Mouse (Mus musculus) olfactory bulb, adult 2 months (tissue): ENCODE data around the gene Orai1. TPM values are rescaled to one million over a fixed set of nuclear protein-coding genes. Genes with fewer than 3 reads are reported as not detected.
A peak's percentile ranks its signal among the peaks of the same experiment; 100 is the strongest.

Experiments used
- H3K27ac ChIP-seq: fragments of 200-500 bp; 2 replicates; pipeline ENCODE4 v1.5.1; 2012; ENCODE audit warnings: low read depth, low read length; ENCODE audit not compliant: insufficient read depth
- H3K4me1 ChIP-seq: fragments of 200-500 bp; 2 replicates; pipeline ENCODE4 v1.6.1; 2012; ENCODE audit warnings: low read length; ENCODE audit not compliant: control insufficient read depth, insufficient read depth
- H3K4me3 ChIP-seq: fragments of 200-500 bp; 2 replicates; pipeline ENCODE4 v1.5.1; 2012; ENCODE audit warnings: mild to moderate bottlenecking, low read depth, low read length, moderate library complexity; ENCODE audit not compliant: insufficient read depth
- CTCF ChIP-seq: fragments of 200-500 bp; IDR thresholded peaks from 2 replicates; pipeline ENCODE4 v1.5.1; 2012; ENCODE audit warnings: low read depth, mild to moderate bottlenecking, low read length, moderate library complexity; ENCODE audit not compliant: insufficient read depth
- POLR2A ChIP-seq: fragments of 200-500 bp; IDR thresholded peaks from 2 replicates; pipeline ENCODE4 v1.6.1; 2012; ENCODE audit warnings: mild to moderate bottlenecking, low read depth, low read length, moderate library complexity; ENCODE audit not compliant: insufficient read depth
- WGBS: fragments of 180-500 bp; shearing (Covaris S2); methylation state at CpG from one replicate; pipeline ENCODE4 v1.1.7; 2018; 5-methylcytosine and 5-hydroxymethylcytosine counted together
- polyA plus RNA-seq: library from polyadenylated mRNA; stranded (reverse); fragments of >200 nt; gene quantifications from 2 replicates; pipeline ENCODE4 v1.2.4, GENCODE M21; 2012; ENCODE audit warnings: low replicate concordance; ENCODE audit not compliant: missing spikeins, insufficient read depth, insufficient read length

Orai1 gene
- polyA plus RNA-seq, 1 experiment, result not detected

DNA sequence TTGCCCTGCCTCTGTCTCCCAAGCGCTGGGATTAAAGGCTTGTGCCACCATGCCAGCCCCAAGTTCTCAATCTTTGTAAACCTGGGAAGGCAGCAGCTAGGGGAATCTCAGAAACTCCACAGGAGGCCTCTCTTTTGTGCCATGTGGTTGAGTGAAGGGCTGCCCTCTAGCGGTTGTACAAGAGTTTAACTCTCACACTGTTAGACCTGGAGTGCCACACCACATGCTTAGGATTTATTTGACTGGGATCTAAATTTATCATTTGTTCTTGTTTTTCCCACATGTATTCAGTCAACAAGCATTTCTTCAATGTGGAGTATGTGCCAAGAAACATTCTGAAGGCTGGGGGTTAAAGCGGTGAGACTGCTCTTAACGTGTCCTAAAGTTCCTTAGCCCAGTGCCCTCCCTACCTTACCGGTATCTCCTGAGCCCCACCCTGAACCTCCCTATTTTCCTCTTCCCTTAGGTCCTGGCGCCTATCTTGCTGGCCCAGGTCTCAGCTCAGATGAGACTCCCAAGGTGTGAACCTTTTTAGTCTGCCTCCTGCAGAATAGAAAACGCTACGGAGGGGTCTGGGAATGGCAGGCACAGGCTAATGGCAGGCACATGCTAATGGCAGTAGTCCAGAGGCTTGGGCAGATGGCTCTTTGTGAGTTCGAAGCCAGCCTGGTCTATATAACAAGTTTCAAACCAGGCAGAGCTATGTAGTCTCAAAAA is 1.1 kb upstream of the Orai1 start:
- Histone ChIP-seq H3K4me3 (no peak overlapping the region), H3K27ac (no peak overlapping the region), H3K4me1 (peaks cover 17% of the 10 kb centered on the region)
- WGBS, result 59% methylated on average over 9 of the region's 9 CpGs
- TF ChIP-seq CTCF (no peak), POLR2A (no peak)

DNA sequence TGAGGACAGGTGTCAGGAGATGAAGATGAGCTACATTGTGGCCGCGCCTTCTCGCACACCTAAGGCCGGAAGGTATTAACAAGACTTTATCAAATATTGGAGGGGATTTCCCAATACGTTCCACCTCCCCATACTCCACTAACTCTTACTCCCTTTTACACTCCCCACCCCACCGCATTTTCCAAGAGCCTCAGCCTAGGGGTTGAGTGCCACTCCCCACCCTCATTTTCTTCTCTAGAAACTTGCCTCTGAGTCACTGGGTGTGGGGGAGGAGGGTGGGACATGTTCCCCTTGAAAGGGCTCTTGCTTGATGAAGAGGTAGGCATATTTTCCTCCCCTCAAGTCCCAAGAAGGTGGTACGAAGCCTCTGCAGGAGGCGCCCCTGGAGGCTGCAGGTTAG is 1.0 kb downstream of the Orai1 start:
- TF ChIP-seq POLR2A, result no peak
- TF ChIP-seq CTCF, result no peak
- Histone ChIP-seq H3K4me3 (peak overlapping the region; percentile 64), H3K4me1 (peaks cover 23% of the 10 kb centered on the region), H3K27ac (no peak overlapping the region)
- WGBS, result 22% methylated on average over 8 of the region's 8 CpGs

DNA sequence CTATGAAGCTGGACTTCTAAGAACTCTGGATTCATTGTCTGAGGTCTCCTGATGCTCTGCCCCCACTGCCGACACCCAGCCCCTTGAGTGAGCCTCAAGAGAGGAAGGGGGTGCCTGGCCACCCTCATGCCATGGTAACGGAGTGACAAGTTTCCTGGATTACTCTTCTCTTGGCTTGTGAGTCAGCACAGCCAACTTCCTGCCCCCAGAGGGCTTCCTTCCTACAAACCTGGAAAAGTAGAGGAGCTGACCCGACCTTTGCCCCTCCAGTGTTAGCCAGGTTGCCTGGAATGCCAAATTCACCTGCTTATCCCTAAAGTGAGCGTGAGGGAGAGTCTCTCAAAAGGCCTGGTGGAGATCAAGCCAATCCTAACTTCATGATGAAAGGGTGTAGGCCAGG is 2.6 kb downstream of the Orai1 start:
- TF ChIP-seq POLR2A (no peak), CTCF (no peak)
- H3K4me1 ChIP-seq, result peaks cover 23% of the 10 kb centered on the region
- no peak overlapping the region for H3K27ac ChIP-seq
- no peak overlapping the region for H3K4me3 ChIP-seq
- WGBS, result 83% methylated on average over 4 of the region's 4 CpGs

DNA sequence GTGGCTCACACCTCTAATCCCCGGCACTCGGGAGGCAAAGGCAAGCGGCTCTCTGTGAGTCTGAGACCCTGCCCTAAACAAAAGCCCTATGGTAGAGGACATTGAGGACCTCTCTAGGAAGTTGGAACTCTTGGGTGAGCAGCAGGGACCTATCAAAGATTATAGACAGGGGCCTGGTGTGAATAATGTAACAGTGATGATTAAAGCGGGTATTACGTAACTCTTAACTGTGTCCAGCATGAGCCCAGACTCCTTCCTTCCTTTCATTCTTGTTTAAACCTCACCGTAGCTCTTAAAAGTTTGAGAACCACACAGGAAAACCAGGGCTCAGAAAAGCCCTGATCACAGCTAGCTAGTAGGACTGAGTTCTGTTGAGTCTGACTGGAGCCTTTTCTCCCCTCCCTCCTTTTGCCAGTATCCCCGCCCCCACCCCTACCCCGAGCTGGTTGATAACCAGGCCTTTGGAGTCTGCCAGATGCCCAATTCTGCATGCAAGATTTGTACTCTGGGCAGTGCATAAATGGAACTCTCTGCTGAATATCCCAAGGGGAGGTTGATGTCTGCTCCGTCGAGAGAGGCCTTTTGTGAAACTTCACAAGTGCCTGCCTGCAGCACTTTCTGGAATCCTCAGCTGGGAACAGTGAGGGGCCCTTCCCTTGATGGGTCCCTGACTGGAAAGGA is 4.6 kb downstream of the Orai1 start:
- no peak for TF ChIP-seq POLR2A
- no peak for TF ChIP-seq CTCF
- Histone ChIP-seq H3K4me3 (no peak overlapping the region), H3K27ac (peak overlapping the region; percentile 45; the same call in 1 of the 2 replicates), H3K4me1 (peaks cover 21% of the 10 kb centered on the region)
- whole genome bisulfite sequencing, result 54% methylated on average over 10 of the region's 10 CpGs

DNA sequence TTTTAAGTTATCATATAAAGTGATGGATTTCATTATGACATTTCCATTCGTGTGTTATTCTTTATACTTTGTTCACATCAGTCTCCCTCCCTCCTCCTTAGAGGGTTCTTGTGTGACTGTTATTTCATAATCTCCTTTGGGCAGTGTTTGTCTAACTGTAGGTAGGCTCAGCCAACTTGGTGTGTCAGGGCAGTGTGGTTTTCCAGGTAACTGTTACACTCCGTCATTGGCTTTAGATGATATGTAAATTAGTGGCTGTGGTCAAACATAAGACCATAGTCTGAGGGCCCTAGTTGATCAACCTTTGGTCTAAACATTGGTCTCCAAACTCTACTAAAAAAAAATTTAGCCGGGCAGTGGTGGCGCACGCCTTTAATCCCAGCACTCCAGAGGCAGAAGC is 5.6 kb downstream of the Orai1 start:
- Histone ChIP-seq H3K4me1 (peaks cover 23% of the 10 kb centered on the region), H3K27ac (no peak overlapping the region), H3K4me3 (no peak overlapping the region)
- TF ChIP-seq POLR2A, result no peak
- no peak for TF ChIP-seq CTCF
- WGBS, result 93% methylated on average over 5 of the region's 5 CpGs

DNA sequence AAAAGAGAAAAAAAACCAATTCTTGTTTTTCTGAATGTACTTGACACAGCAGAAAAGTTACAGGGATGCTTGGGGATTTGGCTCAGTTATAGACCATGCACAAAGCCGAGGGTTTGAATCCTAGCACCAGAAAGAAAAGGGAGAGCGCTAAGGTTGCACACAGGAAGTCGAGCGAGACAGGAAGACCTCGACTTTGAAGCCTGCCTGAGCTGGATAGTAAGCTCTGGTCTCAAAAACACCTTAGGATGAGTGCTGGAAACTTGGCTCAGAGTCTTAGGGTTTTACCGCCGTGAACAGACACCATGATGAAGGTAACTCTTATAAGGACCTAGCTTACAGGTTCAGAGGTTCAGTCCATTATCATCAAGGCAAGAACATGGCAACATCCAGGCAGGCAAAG is 6.6 kb downstream of the Orai1 start:
- no peak overlapping the region for H3K4me3 ChIP-seq
- H3K4me1 ChIP-seq, result peaks cover 19% of the 10 kb centered on the region
- H3K27ac ChIP-seq, result no peak overlapping the region
- TF ChIP-seq POLR2A (no peak), CTCF (no peak)
- 90% methylated on average over 7 of the region's 7 CpGs for WGBS

DNA sequence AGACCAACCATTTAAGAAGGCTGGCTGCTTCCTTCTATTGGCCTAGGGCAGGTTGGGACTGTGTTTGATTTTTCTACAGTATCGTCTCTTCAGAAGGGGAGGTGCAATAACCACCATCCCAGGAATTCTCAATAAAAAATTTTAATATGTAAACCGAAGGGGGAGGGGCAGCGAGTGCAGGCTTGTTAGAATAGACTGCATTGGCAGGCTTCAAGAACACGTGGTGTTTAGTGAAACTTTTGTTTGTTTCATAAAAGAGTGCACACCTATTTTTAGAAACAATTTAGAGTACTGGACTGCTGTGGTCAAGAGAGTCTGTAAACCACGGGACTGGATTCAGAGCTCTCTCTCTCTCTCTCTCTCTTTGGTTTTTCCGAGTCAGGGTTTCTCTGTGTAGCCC is 8.2 kb downstream of the Orai1 start:
- TF ChIP-seq CTCF, result no peak
- TF ChIP-seq POLR2A, result no peak
- H3K27ac ChIP-seq, result no peak overlapping the region
- no peak overlapping the region for H3K4me3 ChIP-seq
- 67% methylated on average over 6 of the region's 6 CpGs for WGBS
- H3K4me1 ChIP-seq, result peaks cover 18% of the 10 kb centered on the region

DNA sequence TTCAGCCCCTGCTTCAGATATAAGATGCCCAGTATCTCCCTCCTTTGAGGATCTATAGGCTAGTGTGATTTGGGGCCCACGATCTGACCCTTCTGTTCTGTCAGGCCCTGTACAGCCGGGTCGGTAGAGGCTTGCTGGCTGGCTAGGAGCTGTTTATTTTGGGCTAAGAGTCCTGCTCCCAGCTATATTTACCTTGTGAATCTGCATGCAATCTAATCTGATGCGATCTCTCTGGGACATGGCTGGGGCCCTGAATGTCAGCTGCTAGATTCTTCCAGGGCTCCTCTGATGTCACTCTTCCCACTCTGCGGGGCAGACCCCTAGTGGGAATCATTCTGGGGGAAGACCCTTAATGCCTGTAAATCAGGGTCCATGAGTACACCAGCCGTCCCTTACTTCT is 9.4 kb downstream of the Orai1 start:
- H3K27ac ChIP-seq, result no peak overlapping the region

DNA sequence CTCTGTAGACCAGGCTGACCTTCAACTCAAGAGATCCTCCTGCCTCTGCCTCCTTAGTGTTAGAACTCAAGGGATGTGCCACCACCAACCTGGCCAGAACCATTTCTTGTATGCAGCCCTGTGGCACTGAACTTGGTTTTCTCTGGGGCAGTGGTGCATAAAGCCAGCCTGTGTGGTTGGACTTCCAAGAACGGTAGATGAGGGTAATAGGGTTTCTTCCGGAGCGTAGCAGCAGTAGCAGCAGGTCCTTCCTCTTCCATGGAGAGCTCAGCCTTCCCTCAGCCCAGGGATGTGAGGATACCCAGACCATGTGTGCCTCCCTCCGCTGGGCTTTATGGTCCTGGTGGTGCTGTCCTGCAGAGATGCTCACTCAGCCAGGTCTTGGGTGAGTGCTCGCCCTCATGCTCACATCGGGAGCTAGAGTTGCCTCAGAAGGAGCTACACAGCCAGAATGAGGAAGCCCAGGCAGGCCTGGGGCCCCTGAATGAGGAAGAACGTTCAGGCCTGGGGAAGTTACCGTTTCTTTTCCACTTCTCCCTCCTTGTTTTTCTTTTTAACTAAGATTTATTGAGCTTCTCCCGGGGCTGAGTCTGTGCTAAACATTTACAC is 10.2 kb downstream of the Orai1 start:
- TF ChIP-seq POLR2A (no peak), CTCF (no peak)
- Histone ChIP-seq H3K27ac (no peak overlapping the region), H3K4me3 (no peak overlapping the region), H3K4me1 (peaks cover 12% of the 10 kb centered on the region)
- WGBS, result 82% methylated on average over 9 of the region's 9 CpGs

More for the DNA sequence above, 9.4 kb downstream of the Orai1 start:
- TF ChIP-seq POLR2A (no peak), CTCF (no peak)
- WGBS, result 86% methylated on average over 6 of the region's 6 CpGs
- Histone ChIP-seq H3K4me3 (no peak overlapping the region), H3K4me1 (peaks cover 16% of the 10 kb centered on the region)

DNA sequence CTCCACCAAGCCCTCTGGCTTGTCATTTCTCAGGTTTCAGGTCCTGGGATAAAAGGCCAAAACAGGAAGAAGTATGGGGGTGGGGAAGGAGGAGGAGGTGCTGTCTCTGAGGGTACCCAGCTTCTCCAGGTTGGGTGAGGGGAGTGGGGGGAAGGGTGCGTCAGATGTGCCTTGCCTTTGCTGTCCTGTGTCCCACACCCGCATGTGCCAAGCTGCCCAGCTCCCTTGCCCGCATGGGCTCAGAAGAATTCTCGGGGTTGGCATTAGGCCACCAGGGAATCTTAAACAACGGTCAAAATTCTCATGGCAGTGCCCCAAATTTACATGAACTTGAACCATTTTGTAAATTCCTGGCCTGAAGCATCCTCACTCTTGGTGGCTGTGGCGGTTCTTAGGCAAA is 11.5 kb downstream of the Orai1 start:
- Histone ChIP-seq H3K4me1 (peaks cover 12% of the 10 kb centered on the region), H3K27ac (no peak overlapping the region), H3K4me3 (no peak overlapping the region)
- WGBS, result 68% methylated on average over 6 of the region's 6 CpGs
- no peak for TF ChIP-seq POLR2A
- no peak for TF ChIP-seq CTCF
